Mouse (Mus musculus) small intestine, adult 2 months (tissue): Measurements from ENCODE around the gene Heyl.

Source experiments
- CTCF ChIP-seq: fragments of 200-500 bp; IDR thresholded peaks from 2 replicates; pipeline ENCODE4 v1.5.1; 2012; ENCODE audit warnings: low read depth, mild to moderate bottlenecking, control low read depth, inconsistent platforms, low read length, moderate library complexity, mixed read lengths; ENCODE audit not compliant: insufficient replicate concordance, insufficient read length; ENCODE audit errors: extremely low read depth
- POLR2A ChIP-seq: fragments of 200-500 bp; IDR thresholded peaks from 2 replicates; pipeline ENCODE4 v1.6.1; 2012; ENCODE audit warnings: low read depth, mild to moderate bottlenecking, control low read depth, inconsistent platforms, low read length, moderate library complexity

DNA sequence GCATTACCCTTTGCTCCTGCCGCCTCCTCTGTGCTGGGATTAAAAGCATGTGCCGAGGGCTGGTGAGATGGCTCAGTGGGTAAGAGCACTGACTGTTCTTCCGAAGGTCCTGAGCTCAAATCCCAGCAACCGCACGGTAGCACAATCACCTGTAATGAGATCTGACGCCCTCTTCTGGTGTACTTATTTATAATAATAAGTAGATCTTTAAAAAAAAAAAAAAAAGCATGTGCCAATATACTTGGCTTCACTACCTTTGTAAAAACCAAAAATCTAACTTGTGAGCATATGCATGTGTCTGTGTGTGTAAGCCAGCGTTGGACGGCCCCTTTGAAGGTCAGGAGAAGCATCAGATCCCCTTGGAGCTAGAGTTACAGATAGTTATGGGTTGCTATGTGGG lies 22.4 kb upstream of the Heyl start:
- TF ChIP-seq CTCF (no peak), POLR2A (no peak)
